Mouse (Mus musculus) embryonic facial prominence, embryonic 12.5 days (tissue): ENCODE data around the gene Trp53bp2. TPM values are rescaled to one million over a fixed set of nuclear protein-coding genes. Genes with fewer than 3 reads are reported as not detected.
A peak's percentile ranks its signal among the peaks of the same experiment; 100 is the strongest.

Source experiments
- ATAC-seq: fragments of 200-750 bp; cut with Nextera tagmentation; 2 replicates; pipeline ENCODE4 v1.8.0; 2017; ENCODE audit not compliant: insufficient number of reproducible peaks, insufficient read depth, low FRiP score, low TSS enrichment
- H3K27ac ChIP-seq: fragments of 300-500 bp; sonication (generic); 2 replicates; pipeline ENCODE4 v1.5.1; 2016; ENCODE audit warnings: mild to moderate bottlenecking
- H3K27me3 ChIP-seq: fragments of 300-500 bp; sonication (generic); 2 replicates; pipeline ENCODE4 v1.6.1; 2016; ENCODE audit warnings: mild to moderate bottlenecking, moderate library complexity
- H3K36me3 ChIP-seq: fragments of 300-500 bp; sonication (generic); 2 replicates; pipeline ENCODE4 v1.6.1; 2016; ENCODE audit warnings: mild to moderate bottlenecking
- H3K4me1 ChIP-seq: fragments of 300-500 bp; sonication (generic); 2 replicates; pipeline ENCODE4 v1.6.1; 2016
- H3K4me2 ChIP-seq: fragments of 300-500 bp; sonication (generic); replicated peaks from 2 replicates; pipeline ENCODE4 v1.6.1; 2016; ENCODE audit warnings: mild to moderate bottlenecking, moderate library complexity
- H3K4me3 ChIP-seq: fragments of 300-500 bp; sonication (generic); 2 replicates; pipeline ENCODE4 v1.5.1; 2016; ENCODE audit warnings: mild to moderate bottlenecking
- H3K9ac ChIP-seq: fragments of 300-500 bp; sonication (generic); 2 replicates; pipeline ENCODE4 v1.6.1; 2016; ENCODE audit warnings: mild to moderate bottlenecking, moderate library complexity
- H3K9me3 ChIP-seq: fragments of 300-500 bp; sonication (generic); 2 replicates; pipeline ENCODE4 v1.6.1; 2016; ENCODE audit warnings: mild to moderate bottlenecking, moderate library complexity
- WGBS: fragments of 180-500 bp; shearing (Covaris S2); methylation state at CpG from one replicate; pipeline ENCODE4 v1.1.7; 2016; 5-methylcytosine and 5-hydroxymethylcytosine counted together
- polyA plus RNA-seq: library from polyadenylated mRNA; unstranded; fragments of >200 nt; fragmentation: Nextera tagmentation; extraction: Ambion mirVana; gene quantifications from 2 replicates; pipeline ENCODE4 v1.2.1, GENCODE M21; 2016

Gene Trp53bp2
- polyA plus RNA-seq, 1 experiment from 2014 or later, result 32.9 TPM

DNA sequence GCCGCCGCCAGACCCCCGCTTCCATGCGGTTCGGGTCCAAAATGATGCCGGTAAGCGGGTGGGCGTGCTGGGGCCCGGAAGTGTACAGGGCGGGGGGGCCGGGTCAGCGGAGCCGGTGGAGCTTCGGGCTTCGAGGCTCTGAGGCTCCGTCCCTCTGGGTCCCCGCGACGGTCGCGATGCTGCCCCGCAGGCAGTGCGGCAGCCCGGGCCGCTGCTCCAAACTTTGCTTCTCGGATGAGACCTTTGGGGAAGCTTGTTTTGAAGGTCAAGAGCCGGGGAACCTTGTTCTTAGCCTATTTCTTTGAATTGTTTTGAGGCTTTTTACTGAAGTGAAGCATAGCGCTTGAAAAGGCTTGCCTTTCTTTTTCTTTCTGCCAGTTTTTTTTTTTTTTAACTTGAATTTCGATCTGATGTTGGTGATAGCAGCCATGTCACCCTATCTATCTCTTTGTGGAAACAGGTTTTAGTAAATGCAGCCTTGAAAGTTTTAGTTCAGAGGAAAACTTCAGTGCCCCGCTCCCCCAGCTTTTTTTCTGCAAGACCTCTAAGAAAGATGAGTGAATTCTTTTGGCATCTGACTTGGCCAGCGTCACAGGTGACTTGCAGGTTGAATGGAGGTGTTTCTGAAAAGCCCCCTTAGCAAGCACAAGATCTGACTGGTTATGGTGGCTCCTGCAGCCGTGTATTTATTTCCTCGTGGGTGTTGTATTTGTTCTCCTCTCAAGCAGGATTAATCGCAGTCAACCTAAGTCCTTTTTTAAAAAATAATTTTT lies 615 bp downstream of the Trp53bp2 start:
- WGBS, result 2% methylated on average over 34 of the region's 34 CpGs
- Histone ChIP-seq H3K4me1 (peaks cover 33% of the 10 kb centered on the region), H3K36me3 (no peaks in the 10 kb centered on the region), H3K9me3 (no peaks in the 10 kb centered on the region), H3K9ac (peak overlapping the region; percentile 91), H3K27me3 (no peaks in the 10 kb centered on the region), H3K4me2 (peak overlapping the region; percentile 62), H3K27ac (peak overlapping the region; percentile 94), H3K4me3 (peak overlapping the region; percentile 85)
- peak; percentile 64; the same call in 1 of the 2 replicates for ATAC-seq

DNA sequence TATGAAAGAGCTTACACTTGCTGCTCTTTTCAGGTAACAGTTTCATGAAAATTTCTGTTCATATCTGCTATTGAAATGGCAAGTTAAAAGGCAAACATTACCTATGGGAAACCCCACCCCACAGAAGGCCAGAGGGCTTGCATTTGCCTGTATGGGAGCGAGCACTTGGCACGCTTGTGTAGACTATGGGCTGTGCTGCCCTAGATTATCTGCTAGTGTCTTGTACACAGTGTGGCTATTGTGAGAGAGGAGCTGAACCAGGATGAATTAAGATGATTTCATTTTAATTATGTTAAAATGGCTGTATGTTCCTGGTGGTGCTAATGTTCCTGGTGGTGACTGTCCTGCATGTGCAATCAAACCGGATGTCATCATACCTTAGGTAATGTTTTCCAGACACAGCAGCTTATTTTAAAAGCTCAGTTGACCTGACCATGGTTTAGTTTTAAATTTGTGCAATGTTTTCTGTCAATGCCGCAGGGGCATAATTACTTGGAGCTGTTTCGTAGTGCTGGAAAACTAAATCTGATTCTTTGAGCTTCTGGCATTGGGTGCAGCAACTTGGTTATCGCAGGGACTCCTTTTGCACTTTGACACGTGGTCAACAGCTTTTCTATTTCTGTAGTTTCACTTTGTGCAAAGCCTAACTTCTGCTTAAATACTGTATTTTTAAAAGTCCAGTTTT lies 3.8 kb downstream of the Trp53bp2 start:
- no peak for ATAC-seq
- Histone ChIP-seq H3K27ac (no peak overlapping the region), H3K4me2 (peak overlapping the region; percentile 13; the same call in 1 of the 2 replicates), H3K9ac (no peak overlapping the region; the same call in 1 of the 2 replicates), H3K36me3 (no peaks in the 10 kb centered on the region), H3K9me3 (no peaks in the 10 kb centered on the region), H3K4me1 (peaks cover 33% of the 10 kb centered on the region), H3K4me3 (no peak overlapping the region), H3K27me3 (no peaks in the 10 kb centered on the region)
- WGBS, result 33% methylated on average over 7 of the region's 7 CpGs

- Histone ChIP-seq H3K4me3 (no peak overlapping the region), H3K27me3 (no peaks in the 10 kb centered on the region), H3K27ac (no peak overlapping the region), H3K4me2 (no peak overlapping the region), H3K36me3 (no peaks in the 10 kb centered on the region), H3K9ac (no peak overlapping the region), H3K4me1 (0 out of 2 replicates have a peak, but pooled peaks cover 9% of the 10 kb centered on the region), H3K9me3 (no peaks in the 10 kb centered on the region)
- WGBS, result 53% methylated on average over 3 of the region's 3 CpGs
- ATAC-seq, result no peak
These were observed 10.5 kb downstream of the Trp53bp2 start for GRCm38 (mm10) chr1:182419481-182419880.

DNA sequence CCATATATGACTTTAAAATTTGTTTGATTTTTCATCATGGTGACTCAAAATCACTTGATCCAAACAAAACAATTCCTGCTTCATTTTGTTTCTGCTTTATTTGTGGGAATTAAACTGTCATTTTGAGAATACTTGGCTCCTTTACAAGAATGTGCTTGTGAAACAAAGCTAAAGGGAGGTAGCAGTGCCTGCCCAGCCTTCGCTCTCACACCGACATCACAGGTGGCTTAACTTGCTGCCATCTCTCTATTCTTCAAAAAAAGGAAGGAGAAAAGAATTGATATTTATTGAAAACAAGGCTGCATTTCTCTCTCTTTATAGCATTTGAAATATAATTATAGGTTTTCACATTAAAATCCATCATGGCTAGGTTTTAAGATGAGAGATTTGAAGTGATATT lies 15.3 kb downstream of the Trp53bp2 start:
- no peak overlapping the region for H3K4me3 ChIP-seq
- H3K4me2 ChIP-seq, result no peak overlapping the region
- peaks cover 6% of the 10 kb centered on the region; the same call in 1 of the 2 replicates for H3K36me3 ChIP-seq
- ATAC-seq, result no peak
- WGBS, result 83% methylated on average over 2 of the region's 2 CpGs
- no peaks in the 10 kb centered on the region for H3K9me3 ChIP-seq
- H3K27ac ChIP-seq, result no peak overlapping the region
- H3K9ac ChIP-seq, result no peak overlapping the region
- peaks cover 22% of the 10 kb centered on the region for H3K4me1 ChIP-seq
- no peaks in the 10 kb centered on the region for H3K27me3 ChIP-seq

DNA sequence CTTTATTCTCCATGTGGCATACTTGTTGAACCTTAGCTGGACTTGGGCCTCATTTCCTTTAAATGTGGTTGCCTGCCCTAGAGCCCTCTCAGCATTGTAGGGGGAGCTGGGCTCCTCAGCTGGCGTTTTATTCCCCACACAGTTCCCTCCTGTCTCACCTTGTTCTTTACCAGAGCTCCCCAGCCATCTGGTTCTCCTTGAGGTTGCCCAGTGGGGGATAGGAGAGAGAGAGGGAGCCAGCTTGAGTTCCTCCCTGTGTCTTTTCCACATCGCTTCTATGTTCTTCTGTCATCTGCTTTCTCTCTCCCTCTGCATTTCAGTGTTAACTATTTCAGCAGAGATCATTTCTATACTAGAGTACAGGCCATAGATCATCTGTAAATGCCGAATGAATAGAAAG lies 16.2 kb downstream of the Trp53bp2 start:
- H3K27ac ChIP-seq, result no peak overlapping the region

DNA sequence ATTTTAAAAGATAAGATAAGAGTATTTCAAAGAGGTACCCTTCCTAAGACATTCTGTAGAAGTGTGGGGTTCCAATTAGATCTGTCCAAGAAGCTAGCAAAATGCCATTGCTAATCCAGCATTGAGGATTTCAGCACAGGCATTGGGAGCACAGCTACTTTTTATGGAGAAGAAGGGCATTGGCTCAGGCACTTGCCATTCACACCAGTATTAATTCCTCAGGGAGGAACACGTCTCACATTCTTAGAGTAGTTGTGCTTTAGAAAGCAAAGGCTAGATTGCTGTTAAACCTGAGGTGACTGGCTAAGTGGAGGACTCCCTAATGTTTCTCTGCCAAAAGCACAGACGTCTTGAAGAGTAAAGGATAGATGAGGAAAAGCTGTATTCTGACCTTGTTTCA lies 17.5 kb downstream of the Trp53bp2 start:
- no peak for ATAC-seq
- H3K27ac ChIP-seq, result no peak overlapping the region
- H3K36me3 ChIP-seq, result peaks cover 20% of the 10 kb centered on the region
- 53% methylated on average over 2 of the region's 2 CpGs for WGBS
- peaks cover 14% of the 10 kb centered on the region for H3K4me1 ChIP-seq
- H3K9ac ChIP-seq, result no peak overlapping the region
- H3K4me3 ChIP-seq, result no peak overlapping the region
- H3K4me2 ChIP-seq, result no peak overlapping the region
- H3K9me3 ChIP-seq, result no peaks in the 10 kb centered on the region
- no peaks in the 10 kb centered on the region for H3K27me3 ChIP-seq

More for the DNA sequence above, 16.2 kb downstream of the Trp53bp2 start:
- Histone ChIP-seq H3K4me3 (no peak overlapping the region), H3K4me2 (no peak overlapping the region), H3K27me3 (no peaks in the 10 kb centered on the region), H3K9ac (no peak overlapping the region), H3K36me3 (peaks cover 12% of the 10 kb centered on the region; the same call in 1 of the 2 replicates), H3K4me1 (peaks cover 19% of the 10 kb centered on the region), H3K9me3 (no peaks in the 10 kb centered on the region)
- WGBS, result 56% methylated on average over 3 of the region's 3 CpGs
- no peak for ATAC-seq

GRCm38 (mm10) chr1:182427426-182427825 lies 18.5 kb downstream of the Trp53bp2 start:
- Histone ChIP-seq H3K27me3 (no peaks in the 10 kb centered on the region), H3K4me2 (no peak overlapping the region), H3K27ac (no peak overlapping the region), H3K9me3 (no peaks in the 10 kb centered on the region), H3K9ac (no peak overlapping the region), H3K36me3 (peaks cover 30% of the 10 kb centered on the region), H3K4me3 (no peak overlapping the region), H3K4me1 (peaks cover 14% of the 10 kb centered on the region)
- no peak for ATAC-seq
- 92% methylated on average over 1 of the region's 1 CpGs for WGBS

- H3K27me3 ChIP-seq, result no peaks in the 10 kb centered on the region
- no peak overlapping the region for H3K9ac ChIP-seq
- ATAC-seq, result no peak
- H3K36me3 ChIP-seq, result peaks cover 43% of the 10 kb centered on the region
- 85% methylated on average over 3 of the region's 3 CpGs for WGBS
- H3K4me3 ChIP-seq, result no peak overlapping the region
- no peaks in the 10 kb centered on the region for H3K9me3 ChIP-seq
- no peak overlapping the region for H3K4me2 ChIP-seq
- peaks cover 14% of the 10 kb centered on the region for H3K4me1 ChIP-seq
- no peak overlapping the region for H3K27ac ChIP-seq
These were observed 20.9 kb downstream of the Trp53bp2 start for GRCm38 (mm10) chr1:182429826-182430225.

DNA sequence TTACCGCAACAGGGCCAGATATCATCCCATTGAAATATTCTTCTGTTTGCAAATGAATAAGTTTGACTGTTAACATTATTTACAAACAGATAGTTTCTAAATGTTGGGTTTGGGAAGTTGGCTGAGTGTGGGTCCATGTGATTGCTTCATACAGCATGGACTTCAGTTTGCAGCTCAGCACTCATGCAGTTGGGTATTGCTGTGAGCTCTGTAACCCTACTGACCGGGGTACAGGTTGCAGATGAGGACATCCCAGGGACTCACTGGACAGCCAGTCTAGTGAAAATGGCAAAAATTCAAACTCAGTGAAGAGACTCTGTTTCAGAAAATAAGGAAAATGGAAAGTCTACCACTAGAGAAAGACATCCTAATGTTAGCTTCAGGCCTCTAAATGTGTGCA lies 21.7 kb downstream of the Trp53bp2 start:
- no peak overlapping the region for H3K9ac ChIP-seq
- no peak overlapping the region for H3K4me2 ChIP-seq
- no peaks in the 10 kb centered on the region for H3K9me3 ChIP-seq
- no peak overlapping the region for H3K27ac ChIP-seq
- no peaks in the 10 kb centered on the region for H3K27me3 ChIP-seq
- H3K36me3 ChIP-seq, result peaks cover 48% of the 10 kb centered on the region
- peaks cover 10% of the 10 kb centered on the region for H3K4me1 ChIP-seq
- whole genome bisulfite sequencing, result 94% methylated on average over 2 of the region's 2 CpGs
- no peak overlapping the region for H3K4me3 ChIP-seq
- ATAC-seq, result no peak

DNA sequence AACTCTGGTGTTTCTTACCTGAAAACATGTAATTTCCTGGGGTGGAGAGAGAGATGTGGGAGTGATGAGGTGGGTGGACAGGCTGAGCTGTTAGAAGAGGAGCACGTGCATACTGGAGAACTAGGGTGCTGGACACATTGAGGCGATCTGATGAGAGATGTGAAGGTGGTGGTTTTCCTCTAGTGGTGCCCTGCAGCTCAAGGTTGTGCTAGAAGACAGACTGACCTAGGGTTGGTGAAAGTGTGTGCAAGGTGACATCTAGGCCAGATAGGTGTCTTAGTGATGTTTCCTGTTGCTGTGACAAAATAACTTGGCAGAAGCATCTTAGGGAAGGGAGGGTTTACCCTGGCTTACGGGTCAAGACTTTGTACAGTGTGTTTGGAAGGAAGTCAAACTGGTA lies 23.1 kb downstream of the Trp53bp2 start:
- Histone ChIP-seq H3K27ac (no peak overlapping the region), H3K4me1 (no peaks in the 10 kb centered on the region), H3K4me3 (no peak overlapping the region), H3K9me3 (no peaks in the 10 kb centered on the region), H3K4me2 (no peak overlapping the region), H3K36me3 (peaks cover 53% of the 10 kb centered on the region), H3K27me3 (no peaks in the 10 kb centered on the region), H3K9ac (no peak overlapping the region)
- 91% methylated on average over 3 of the region's 3 CpGs for WGBS
- ATAC-seq, result no peak

DNA sequence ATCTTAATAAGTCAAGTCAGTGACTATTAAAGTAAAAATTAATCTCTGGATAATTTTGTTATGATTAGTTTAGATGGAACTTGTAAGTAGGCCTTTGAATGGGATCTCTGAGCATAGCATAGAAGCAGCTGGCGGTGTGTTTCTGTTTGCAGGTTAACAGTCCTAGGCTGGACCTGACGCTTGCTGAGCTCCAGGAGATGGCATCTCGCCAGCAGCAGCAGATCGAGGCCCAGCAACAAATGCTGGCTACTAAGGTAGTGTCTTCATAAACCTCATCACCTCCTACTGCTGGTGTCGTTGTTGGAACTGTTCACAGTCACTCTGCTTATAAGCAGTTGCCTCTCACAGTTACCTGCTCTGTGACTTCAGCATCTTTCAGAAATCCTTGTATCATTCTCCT lies 27.8 kb downstream of the Trp53bp2 start:
- Histone ChIP-seq H3K4me1 (no peaks in the 10 kb centered on the region), H3K9ac (no peak overlapping the region), H3K36me3 (peaks cover 59% of the 10 kb centered on the region), H3K4me2 (no peak overlapping the region), H3K27ac (no peak overlapping the region), H3K9me3 (no peaks in the 10 kb centered on the region), H3K27me3 (no peaks in the 10 kb centered on the region), H3K4me3 (no peak overlapping the region)
- ATAC-seq, result no peak
- 91% methylated on average over 5 of the region's 5 CpGs for WGBS
